Mouse (Mus musculus): ENCODE measurements around the gene Echdc3. TPM values are rescaled to one million over a fixed set of nuclear protein-coding genes. Genes with fewer than 3 reads are reported as not detected.

The Echdc3 gene
- total RNA-seq (2021), result 1 to 10 TPM; 7.1 to 9.2 TPM
- long read RNA-seq, experiment 1, transcript Echdc3-201 (5 exons, 1,851 nt), result major isoform, 20 of 23 reads
- long read RNA-seq, experiment 1, partial matches to known transcripts, result 1 of 23 reads
- long read RNA-seq, experiment 1, other reads (novel, unspliced or antisense), result 2 of 23 reads
- long read RNA-seq, experiment 2, transcript Echdc3-201 (5 exons, 1,851 nt), result major isoform, 25 of 27 reads
- long read RNA-seq, experiment 2, partial matches to known transcripts, result 1 of 27 reads
- long read RNA-seq, experiment 2, other reads (novel, unspliced or antisense), result 1 of 27 reads

DNA sequence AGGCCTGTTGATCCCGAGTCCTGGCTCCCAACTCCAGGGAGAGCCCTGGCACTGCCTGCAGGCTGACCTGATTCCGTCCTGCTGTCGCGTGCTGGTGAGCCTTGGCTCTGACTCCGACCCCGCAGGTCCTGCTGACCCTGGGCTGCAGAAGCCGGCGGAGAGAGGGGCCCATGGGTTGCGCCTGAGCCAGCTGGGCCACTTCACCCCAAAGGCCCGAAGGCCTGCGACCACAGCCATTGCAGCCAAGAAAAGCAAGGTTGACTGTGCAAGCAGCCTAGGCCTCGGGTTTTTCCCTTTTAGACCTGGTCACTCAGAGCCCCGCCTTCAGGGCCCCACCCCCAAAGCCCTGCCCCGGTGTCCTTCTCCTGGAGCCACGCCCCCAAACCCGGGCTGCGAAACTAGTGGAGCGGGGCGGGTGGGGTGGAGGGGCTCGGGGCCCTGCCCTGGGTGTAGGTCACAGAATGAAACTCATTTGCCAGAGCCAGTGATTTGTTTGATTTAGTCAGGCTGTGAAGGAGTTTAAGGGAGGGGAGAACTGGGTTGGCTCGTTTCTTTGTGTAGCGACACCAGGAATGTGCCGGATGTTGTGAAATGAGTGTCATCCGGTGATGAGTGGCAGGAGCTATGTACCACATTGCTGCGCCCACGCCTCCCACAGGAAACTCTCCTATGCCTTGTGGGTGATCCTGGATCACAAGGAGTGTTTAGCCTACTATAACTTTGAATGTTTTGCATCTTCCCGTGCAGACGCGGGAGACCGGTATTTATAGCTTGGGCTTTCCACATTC, at the start of gene Echdc3:
Echdc3 (minus strand) TSS at position 310 of the 788 bp plus-strand sequence.
- peak; percentile 82 for DNase-seq

- no peak for DNase-seq
These were observed 48.9 kb upstream of the Echdc3 start for GRCm38 (mm10) chr2:6261718-6262117.

- peak; percentile 24 for DNase-seq
These were observed 48.4 kb upstream of the Echdc3 start for GRCm38 (mm10) chr2:6261201-6261672.

GRCm38 (mm10) chr2:6260661-6261060, 47.8 kb upstream of the Echdc3 start:
- no peak for DNase-seq

DNA sequence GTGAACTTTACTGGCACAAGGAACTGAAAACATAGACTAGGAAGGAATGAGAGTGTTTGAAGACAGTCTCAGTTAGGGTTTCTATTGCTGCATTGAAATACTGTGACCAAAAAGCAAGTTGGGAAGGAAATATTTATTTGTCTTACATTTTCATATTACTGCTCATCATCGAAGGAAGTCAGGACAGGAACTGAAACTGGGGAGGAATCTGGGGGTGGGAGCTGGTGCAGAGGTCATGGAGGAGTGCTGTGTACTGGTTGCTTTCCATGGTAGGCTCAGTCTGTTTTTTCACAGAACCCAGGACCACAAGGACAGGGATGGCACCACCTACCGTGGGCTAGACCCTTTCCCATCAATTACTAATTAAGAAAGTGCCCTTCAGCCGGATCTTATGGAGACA, 46.3 kb upstream of the Echdc3 start:
- no peak for DNase-seq

DNA sequence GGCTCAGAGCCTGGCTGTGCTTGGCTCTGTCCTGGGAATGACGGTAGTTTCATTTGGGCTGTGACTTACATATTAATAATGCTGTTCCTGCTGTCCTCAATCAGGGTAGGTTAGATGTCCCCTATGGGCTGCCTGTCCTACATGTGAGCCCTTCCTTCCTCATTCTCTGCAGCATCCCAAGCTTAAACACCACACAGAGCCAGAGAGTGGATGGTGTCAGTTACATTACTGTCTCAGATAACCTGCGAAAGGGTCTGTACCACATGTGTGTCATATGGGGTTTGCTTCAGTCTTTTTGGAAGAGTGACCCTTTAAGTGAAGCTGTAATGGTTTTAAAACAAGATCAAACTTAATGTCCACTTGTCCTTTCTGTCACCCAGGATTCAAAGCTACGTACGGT, 45.2 kb upstream of the Echdc3 start:
- no peak for DNase-seq

DNA sequence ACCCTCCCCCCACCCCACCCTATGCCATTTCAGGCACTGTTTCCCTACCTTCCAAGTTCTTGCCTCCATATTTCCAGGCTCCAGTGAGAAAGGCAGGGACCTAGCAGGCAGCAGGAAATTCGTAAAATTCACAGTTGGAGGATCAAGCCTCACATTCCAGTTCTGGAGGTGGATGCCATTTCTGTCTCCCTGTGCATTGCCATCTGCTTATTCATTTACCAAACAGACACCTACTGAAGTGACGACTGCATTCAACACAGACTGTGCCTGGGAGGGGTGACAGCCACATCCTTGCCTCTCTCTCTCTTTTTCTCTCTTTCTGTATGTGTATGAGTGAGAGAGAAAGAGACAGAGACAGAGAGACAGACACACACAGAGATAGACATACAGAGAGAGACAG, 44.3 kb upstream of the Echdc3 start:
- no peak for DNase-seq

GRCm38 (mm10) chr2:6255989-6256841, 43.4 kb upstream of the Echdc3 start:
- peak; percentile 33 for DNase-seq

DNA sequence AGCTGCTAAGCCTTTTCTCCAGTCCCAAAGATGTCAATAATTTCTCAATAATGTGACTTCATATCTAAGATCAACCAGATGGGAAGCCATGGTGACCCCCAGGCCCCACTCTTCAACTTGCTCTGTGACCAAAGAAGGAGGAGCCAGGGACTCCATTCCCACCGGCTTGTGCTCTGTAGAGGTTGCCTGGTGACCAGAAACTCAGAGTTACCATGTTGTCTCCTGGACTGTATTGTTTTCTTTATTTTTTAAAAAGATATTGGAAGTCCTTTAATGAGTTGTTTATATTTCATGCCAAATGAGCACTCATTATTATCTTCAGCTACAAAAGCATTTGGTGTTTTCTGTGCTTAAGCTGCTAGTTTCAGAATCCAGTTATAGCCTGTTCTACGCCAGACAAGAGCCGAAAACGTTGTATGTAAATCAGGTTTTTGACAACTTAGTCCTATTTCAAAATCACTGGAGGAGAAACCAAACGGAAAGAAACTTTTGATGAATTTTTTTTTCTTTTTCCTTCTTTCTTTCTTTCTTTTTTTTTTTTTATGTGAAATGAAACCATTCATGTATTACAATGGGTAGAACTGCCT, 42.7 kb upstream of the Echdc3 start:
- no peak for DNase-seq

- no peak for DNase-seq
These were observed 39.7 kb upstream of the Echdc3 start for GRCm38 (mm10) chr2:6252491-6252890.

DNA sequence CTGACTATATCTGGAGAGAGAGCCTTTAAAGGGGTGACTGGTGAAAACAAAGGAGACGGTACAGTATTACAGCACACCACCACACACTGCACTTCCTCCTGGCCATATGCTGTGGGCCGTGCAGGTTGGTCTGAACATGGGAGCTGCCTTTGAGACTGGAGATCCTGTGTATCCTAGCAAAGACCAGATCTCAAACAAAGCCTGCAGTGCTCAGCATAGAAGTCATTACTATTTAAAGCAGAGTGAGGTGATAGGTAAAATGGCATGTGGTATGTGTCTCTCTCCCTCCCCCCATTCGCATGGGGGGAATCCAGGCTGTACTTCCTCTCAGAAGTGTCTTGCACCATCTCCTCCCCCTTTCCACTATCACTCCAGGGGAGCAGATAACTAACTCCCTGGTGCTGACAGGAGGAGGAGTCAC, 38.3 kb upstream of the Echdc3 start:
- DNase-seq, result no peak

DNA sequence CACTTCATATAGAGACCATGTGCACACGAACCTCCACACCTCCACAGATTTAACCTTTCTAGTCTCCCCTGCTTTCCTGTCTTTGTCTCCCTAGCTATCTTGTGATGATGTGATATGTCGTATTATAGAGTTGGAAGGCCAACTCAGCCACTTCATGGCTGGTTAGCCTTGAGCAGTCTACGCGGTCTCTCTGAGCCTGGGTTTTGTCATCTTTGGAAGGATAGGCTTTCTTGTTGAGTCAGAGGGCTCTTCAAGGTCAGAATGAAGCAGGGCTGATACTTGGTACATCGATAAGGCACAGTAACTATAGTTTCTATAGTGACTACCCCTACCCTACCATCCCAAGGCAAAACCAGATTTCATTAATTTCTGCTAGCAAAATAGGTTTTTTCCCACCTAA, 28.6 kb upstream of the Echdc3 start:
- DNase-seq, result no peak

GRCm38 (mm10) chr2:6240072-6240471, 27.2 kb upstream of the Echdc3 start:
- no peak for DNase-seq

DNA sequence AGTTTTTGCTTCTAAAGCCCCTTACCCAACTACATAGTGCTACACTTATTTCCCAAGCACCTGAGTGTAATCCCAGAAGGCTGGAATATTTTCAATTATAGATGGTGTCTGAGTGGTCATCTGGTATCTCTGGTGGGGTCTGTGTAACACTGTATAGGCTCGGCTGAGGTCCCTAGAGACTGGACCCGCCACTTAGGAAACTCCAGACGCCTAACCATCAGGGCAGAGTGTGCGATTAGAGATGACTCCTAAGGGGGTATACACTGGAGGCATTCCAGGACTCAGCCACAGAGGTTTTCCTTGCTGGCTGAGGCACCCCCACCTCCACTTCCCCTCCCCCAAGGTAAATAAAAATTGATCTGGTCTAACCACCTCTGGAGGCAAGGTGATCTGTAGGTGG, 26.5 kb upstream of the Echdc3 start:
- no peak for DNase-seq

DNA sequence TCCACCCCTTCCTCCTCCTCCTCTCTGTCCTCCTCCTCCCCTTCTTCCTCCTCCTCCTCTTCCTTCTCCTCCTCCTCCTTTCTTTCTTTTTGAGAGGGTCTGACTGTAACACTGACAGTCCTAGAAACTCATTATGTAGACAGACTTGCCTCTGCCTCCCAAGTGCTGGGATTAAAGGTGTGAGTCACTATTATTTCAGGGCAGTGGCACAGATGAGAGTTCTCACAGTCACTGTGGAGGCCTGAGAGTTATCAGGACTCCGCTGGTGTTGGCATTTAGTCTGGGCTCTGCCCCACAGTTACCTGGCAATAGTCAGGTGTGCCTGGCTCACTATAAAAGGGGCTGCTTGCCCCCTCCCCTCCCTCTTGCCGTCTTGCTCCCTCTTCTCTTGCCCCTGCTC, 25.8 kb upstream of the Echdc3 start:
- no peak for DNase-seq

DNA sequence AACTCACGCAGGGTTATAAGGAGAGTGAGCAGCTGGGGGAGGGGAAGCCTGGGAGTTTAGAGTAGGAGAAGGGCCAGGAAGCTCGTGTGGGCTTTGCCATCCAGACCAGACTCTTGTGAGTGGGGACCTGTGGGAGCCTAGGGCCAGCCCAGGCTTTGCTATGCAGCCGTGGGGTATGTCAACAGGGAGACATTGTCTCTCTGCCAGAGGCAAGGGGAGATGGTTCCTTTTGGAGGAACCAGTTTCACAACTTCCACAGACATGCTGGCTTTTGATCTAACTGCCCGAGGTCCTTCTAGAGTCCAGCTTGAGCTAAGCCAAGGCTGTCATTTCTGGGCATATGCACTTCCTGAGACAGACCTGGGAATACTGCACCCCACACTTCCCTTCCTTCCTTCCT, 25.4 kb upstream of the Echdc3 start:
- DNase-seq, result no peak

GRCm38 (mm10) chr2:6233353-6233752, 20.5 kb upstream of the Echdc3 start:
- no peak for DNase-seq

DNA sequence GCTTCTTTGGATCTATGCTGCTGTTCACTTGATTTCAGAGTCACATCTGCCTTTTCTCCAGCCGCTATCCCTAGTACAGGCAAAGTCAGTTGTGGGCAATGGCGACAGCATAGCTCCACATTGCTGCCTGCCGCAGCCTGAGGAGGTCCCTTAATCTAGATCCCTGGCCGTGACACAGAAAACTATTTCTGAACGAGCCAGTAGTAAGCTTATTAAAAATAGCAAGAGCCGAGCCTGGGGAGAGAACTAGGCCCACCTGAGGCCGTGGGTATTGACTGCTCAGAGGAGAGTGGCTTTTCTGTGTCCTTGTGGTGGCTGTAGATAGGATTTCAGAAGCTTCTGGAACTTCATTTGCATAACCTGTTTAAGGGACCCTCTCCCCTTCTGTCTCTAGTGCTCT, 19.9 kb upstream of the Echdc3 start:
- no peak for DNase-seq

GRCm38 (mm10) chr2:6230865-6231264, 18.0 kb upstream of the Echdc3 start:
- no peak for DNase-seq

DNA sequence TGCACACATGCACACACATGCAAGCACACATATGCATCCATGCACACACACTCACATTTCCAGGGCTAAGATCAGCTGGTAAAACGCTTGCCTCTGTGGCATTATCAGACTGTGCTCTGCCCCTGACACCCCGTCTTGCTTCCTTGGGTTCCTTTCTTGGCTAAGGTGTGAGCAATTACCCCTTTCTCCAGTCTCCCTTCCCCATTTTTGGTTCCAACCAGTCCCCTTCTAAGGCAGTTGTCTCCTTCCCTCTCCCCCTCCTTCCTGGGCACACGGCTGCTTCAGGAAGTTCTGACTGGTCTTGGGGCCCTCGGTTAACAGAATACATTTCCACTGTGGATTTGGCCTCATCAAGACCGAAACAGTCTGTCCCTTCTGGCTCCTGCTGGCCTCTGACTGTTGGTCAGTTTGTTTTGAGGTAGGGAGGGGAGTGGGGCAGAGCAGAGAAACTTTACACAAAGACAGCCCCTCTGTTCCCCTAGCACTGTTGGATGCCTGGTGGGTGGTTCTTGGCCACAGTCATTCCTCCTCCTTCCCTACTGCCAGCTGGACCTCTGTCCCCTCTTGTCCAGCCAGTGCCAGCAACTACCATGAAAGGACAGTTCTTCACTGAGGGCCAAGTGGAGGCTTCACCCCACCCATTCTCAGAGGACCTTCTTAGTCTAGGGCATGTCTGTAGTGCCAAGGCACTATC, 16.9 kb upstream of the Echdc3 start:
- no peak for DNase-seq

DNA sequence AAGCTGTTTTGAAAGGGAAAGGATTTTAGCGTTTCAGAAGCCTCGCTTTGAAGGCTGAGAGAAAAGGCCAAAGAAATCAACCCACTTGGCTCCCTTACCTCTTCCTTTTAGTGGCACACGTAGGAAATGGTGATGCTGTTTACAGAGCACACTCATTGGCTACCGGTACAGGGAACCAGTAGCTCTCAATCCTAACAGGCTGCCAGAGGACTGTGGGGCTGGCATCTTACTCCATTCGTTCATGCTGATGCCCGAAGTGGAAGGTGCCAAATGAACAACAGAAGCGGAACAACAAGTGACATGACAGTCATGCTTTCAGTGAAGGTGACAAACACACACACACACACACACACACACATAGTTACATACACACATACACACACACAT, 14.2 kb upstream of the Echdc3 start:
- DNase-seq, result no peak

All from gastrocnemius, postnatal 10 days (tissue).